1 mouse cellular context compared by ENCODE assay signal in the genomic region with DNA sequence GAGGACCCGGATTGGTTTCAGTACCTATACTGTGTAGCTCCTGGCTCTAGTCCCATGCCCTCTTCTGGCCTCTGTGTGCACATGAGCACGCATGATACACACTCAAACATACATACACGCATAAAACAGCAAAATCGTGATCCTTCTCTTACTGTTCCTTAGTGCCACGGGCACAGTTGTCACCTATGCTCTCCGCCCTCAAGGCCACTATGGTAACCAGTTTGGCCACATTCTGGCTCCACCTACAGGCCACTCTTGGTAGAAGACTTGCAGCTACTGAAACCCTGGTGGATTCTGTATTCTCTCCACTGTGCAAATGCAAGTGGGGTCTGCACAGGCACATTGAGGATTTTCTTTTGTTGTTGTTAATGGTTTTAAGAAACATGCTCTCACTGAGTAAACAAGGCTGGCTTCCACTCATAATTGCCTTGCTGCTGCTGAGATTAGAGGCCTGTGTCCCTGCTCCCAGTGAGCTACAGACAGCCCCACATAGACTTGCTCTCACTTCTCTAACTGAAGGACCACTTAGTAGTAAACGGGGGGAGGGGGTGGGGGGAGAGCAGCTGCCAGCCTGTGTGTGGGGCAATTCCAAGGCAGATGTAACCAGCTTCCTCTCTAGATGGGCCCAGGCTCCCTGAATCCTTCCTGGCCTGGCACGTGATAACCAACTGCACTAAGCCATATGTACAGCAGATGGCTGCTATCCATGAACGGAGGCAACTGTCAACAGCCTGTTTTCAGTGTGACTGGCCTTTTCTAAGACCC.
TF ChIP-seq lines count a peak whose summit lies in the region.

No protein-coding gene starts in this region.

TF ChIP-seq in MEL, 35 proteins besides CTCF, POLR2A, EP300 and RAD21:
- peak; percentile 68 for TF ChIP-seq ZC3H11A (IDR thresholded peaks at IDR 0.05; ENCODE audit: low read depth, low read length)
- TF ChIP-seq SMC3 (IDR thresholded peaks at IDR 0.05; ENCODE audit: low read depth, low read length), result peak; percentile 87
- no peak for TF ChIP-seq ELF1 (IDR thresholded peaks at IDR 0.05; ENCODE audit: low read depth, low read length)
- 0 out of 2 replicates have a peak, but pooled peaks have one; percentile 17 for TF ChIP-seq TBP (IDR thresholded peaks at IDR 0.05; ENCODE audit: low read depth, low read length)
- TF ChIP-seq ZNF384 (IDR thresholded peaks at IDR 0.05; ENCODE audit: low read depth, low read length), result no peak
